Mouse (Mus musculus): ENCODE data around the gene Slc11a1.

Slc11a1 gene

GRCm38 (mm10) chr1:74408589-74409504, 33.9 kb downstream of the Slc11a1 start, which contains the start of gene Vil1:
TSS of gene Vil1 (plus strand) at chr1:74409376.
- no peak for DNase-seq (ENCODE audit: low read depth, low spot score)

GRCm38 (mm10) chr1:74411753-74412325, 36.8 kb downstream of the Slc11a1 start:
- DNase-seq (ENCODE audit: low read depth, low spot score) = no peak

- no peak for DNase-seq (ENCODE audit: low read depth, low spot score)
These were observed 37.7 kb downstream of the Slc11a1 start for GRCm38 (mm10) chr1:74412711-74413110.

GRCm38 (mm10) chr1:74415143-74415542, 40.1 kb downstream of the Slc11a1 start:
- DNase-seq (ENCODE audit: low read depth, low spot score) = peak; percentile 43

GRCm38 (mm10) chr1:74418747-74419439, 43.9 kb downstream of the Slc11a1 start:
- no peak for DNase-seq (ENCODE audit: low read depth, low spot score)

GRCm38 (mm10) chr1:74419440-74419794, 44.4 kb downstream of the Slc11a1 start:
- no peak for DNase-seq (ENCODE audit: low read depth, low spot score)

GRCm38 (mm10) chr1:74423147-74423546, 48.2 kb downstream of the Slc11a1 start:
- no peak for DNase-seq (ENCODE audit: low read depth, low spot score)

- no peak for DNase-seq (ENCODE audit: low read depth, low spot score)
These were observed 50.9 kb downstream of the Slc11a1 start for GRCm38 (mm10) chr1:74425845-74426244.

GRCm38 (mm10) chr1:74433220-74433619, 58.2 kb downstream of the Slc11a1 start:
- DNase-seq (ENCODE audit: low read depth, low spot score) = no peak

GRCm38 (mm10) chr1:74434596-74434995, 59.6 kb downstream of the Slc11a1 start:
- DNase-seq (ENCODE audit: low read depth, low spot score) = no peak

- DNase-seq (ENCODE audit: low read depth, low spot score) = no peak
These were observed 60.6 kb downstream of the Slc11a1 start for GRCm38 (mm10) chr1:74435563-74435962.

All from telencephalon, adult 2 months (tissue).